Mouse (Mus musculus): ENCODE measurements around the gene Plek2. TPM values are rescaled to one million over a fixed set of nuclear protein-coding genes. Genes with fewer than 3 reads are reported as not detected.

The Plek2 gene
- polyA plus RNA-seq, 1 experiment from 2014 or later, result 1.8 TPM

DNA sequence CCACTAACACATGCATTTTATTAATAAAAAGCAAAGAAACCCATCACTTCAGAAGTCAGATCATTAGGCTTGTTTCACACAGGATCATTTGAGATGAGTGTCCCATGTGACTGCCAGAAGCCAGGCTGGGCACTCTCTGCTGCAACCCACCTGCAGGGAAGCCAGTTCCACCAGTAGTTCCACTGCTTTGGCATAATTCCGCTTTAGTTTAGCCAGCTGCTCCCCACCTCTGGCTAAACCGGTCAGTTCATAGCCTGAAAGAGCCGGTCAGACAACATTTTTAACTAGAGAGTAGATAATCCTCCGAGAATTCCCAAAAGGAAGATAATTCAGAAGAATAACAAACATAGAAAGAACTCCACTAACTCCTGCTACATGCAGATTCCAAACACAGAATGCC lies 58.5 kb downstream of the Plek2 start:
- ATAC-seq (ENCODE audit: low FRiP score) (no peak), DNase-seq (ENCODE audit: low spot score) (no peak)
- Histone ChIP-seq H3K4me1 (replicated peaks; ENCODE audit: control insufficient read depth, insufficient read depth, low read length) (no peaks in the 10 kb centered on the region), H3K27me3 (ENCODE audit: control insufficient read depth, insufficient read depth, low read length) (no peaks in the 10 kb centered on the region), H3K4me2 (replicated peaks) (no peak overlapping the region), H3K4me3 (replicated peaks; ENCODE audit: low read length) (no peak overlapping the region), H3K27ac (no peak overlapping the region), H3K36me3 (replicated peaks; ENCODE audit: control insufficient read depth, insufficient read depth) (peaks cover 79% of the 10 kb centered on the region), H3K9me3 (ENCODE audit: control insufficient read depth, low read length) (no peaks in the 10 kb centered on the region), H3K9ac (no peak overlapping the region)
- 97% methylated on average over 4 of the region's 4 CpGs for WGBS

- no peak for DNase-seq (ENCODE audit: low spot score)
- Histone ChIP-seq H3K27ac (no peak overlapping the region), H3K4me2 (replicated peaks) (no peak overlapping the region), H3K9me3 (ENCODE audit: control insufficient read depth, low read length) (no peaks in the 10 kb centered on the region), H3K4me3 (replicated peaks; ENCODE audit: low read length) (no peak overlapping the region), H3K9ac (no peak overlapping the region), H3K27me3 (ENCODE audit: control insufficient read depth, insufficient read depth, low read length) (no peaks in the 10 kb centered on the region), H3K36me3 (replicated peaks; ENCODE audit: control insufficient read depth, insufficient read depth) (peaks cover 91% of the 10 kb centered on the region), H3K4me1 (replicated peaks; ENCODE audit: control insufficient read depth, insufficient read depth, low read length) (no peaks in the 10 kb centered on the region)
- 98% methylated on average over 1 of the region's 1 CpGs for WGBS
- no peak for ATAC-seq (ENCODE audit: low FRiP score)
These were observed 64.3 kb downstream of the Plek2 start for GRCm38 (mm10) chr12:78842429-78842828.

- peaks cover 93% of the 10 kb centered on the region for H3K36me3 ChIP-seq (replicated peaks; ENCODE audit: control insufficient read depth, insufficient read depth)
These were observed 66.9 kb downstream of the Plek2 start for GRCm38 (mm10) chr12:78839906-78840305.

More at GRCm38 (mm10) chr12:78839906-78840305, 66.9 kb downstream of the Plek2 start:
- Histone ChIP-seq H3K4me1 (replicated peaks; ENCODE audit: control insufficient read depth, insufficient read depth, low read length) (no peaks in the 10 kb centered on the region), H3K9me3 (ENCODE audit: control insufficient read depth, low read length) (no peaks in the 10 kb centered on the region), H3K4me3 (replicated peaks; ENCODE audit: low read length) (no peak overlapping the region), H3K9ac (no peak overlapping the region), H3K27me3 (ENCODE audit: control insufficient read depth, insufficient read depth, low read length) (no peaks in the 10 kb centered on the region), H3K4me2 (replicated peaks) (no peak overlapping the region), H3K27ac (no peak overlapping the region)
- no peak for ATAC-seq (ENCODE audit: low FRiP score)
- no peak for DNase-seq (ENCODE audit: low spot score)
- WGBS, result 85% methylated on average over 4 of the region's 4 CpGs

Other genes starting within 250 kb of the Plek2 start
- gene Fam71d, start 215.4 kb downstream of the Plek2 start, polyA plus RNA-seq (2014; fragmentation: Nextera tagmentation; extraction: Ambion mirVana), result 0.31 and 0.64 TPM in 2 replicates
- 15.0 TPM in 2 replicates for gene Mpp5, start 158.1 kb downstream of the Plek2 start, polyA plus RNA-seq (2014; fragmentation: Nextera tagmentation; extraction: Ambion mirVana)
- 128 and 135 TPM in 2 replicates for gene Atp6v1d, start 45.3 kb downstream of the Plek2 start, polyA plus RNA-seq (2014; fragmentation: Nextera tagmentation; extraction: Ambion mirVana)
- gene Eif2s1, start 45.1 kb downstream of the Plek2 start, polyA plus RNA-seq (2014; fragmentation: Nextera tagmentation; extraction: Ambion mirVana), result 141 and 153 TPM in 2 replicates
- gene Tmem229b, start 100.7 kb upstream of the Plek2 start, polyA plus RNA-seq (2014; fragmentation: Nextera tagmentation; extraction: Ambion mirVana), result 62.2 and 69.6 TPM in 2 replicates
- gene Plekhh1, start 122.2 kb upstream of the Plek2 start, polyA plus RNA-seq (2014; fragmentation: Nextera tagmentation; extraction: Ambion mirVana), result 2.4 and 2.8 TPM in 2 replicates
- 16.4 and 17.2 TPM in 2 replicates for gene Pigh, start 182.7 kb upstream of the Plek2 start, polyA plus RNA-seq (2014; fragmentation: Nextera tagmentation; extraction: Ambion mirVana)
- 32.0 and 35.6 TPM in 2 replicates for gene Arg2, start 223.8 kb upstream of the Plek2 start, polyA plus RNA-seq (2014; fragmentation: Nextera tagmentation; extraction: Ambion mirVana)

Measured in hindbrain, embryonic 14.5 days (tissue).